Mouse (Mus musculus) forebrain, embryonic 15.5 days (tissue): ENCODE measurements at regions not wholly inside any gene's neighbourhood (a gene's known extent, or its start where the extent isn't known, plus 50 kb on each side); places are given as distances from the start of the nearest gene placed in this dataset.

ENCODE experiments used
- ATAC-seq: fragments of 200-750 bp; cut with Nextera tagmentation; replicated peaks from 2 replicates; pipeline ENCODE4 v1.8.0; 2017; ENCODE audit warnings: mild to moderate bottlenecking, moderate TSS enrichment, moderate library complexity
- H3K27ac ChIP-seq: fragments of 300-500 bp; sonication (generic); replicated peaks from 2 replicates; pipeline ENCODE4 v1.5.1; 2015; ENCODE audit warnings: mild to moderate bottlenecking, inconsistent platforms
- H3K27me3 ChIP-seq: fragments of 300-500 bp; sonication (generic); 2 replicates; pipeline ENCODE4 v1.6.1; 2015; ENCODE audit warnings: inconsistent platforms
- H3K36me3 ChIP-seq: fragments of 300-500 bp; sonication (generic); 2 replicates; pipeline ENCODE4 v1.6.1; 2015; ENCODE audit warnings: mild to moderate bottlenecking, inconsistent platforms
- H3K4me1 ChIP-seq: fragments of 300-500 bp; sonication (generic); 2 replicates; pipeline ENCODE4 v1.6.1; 2015; ENCODE audit warnings: inconsistent platforms
- H3K4me2 ChIP-seq: fragments of 300-500 bp; sonication (generic); replicated peaks from 2 replicates; pipeline ENCODE4 v1.6.1; 2015; ENCODE audit warnings: mild to moderate bottlenecking, inconsistent platforms
- H3K4me3 ChIP-seq: fragments of 300-500 bp; sonication (generic); 2 replicates; pipeline ENCODE4 v1.5.1; 2015; ENCODE audit warnings: mild to moderate bottlenecking, inconsistent platforms
- H3K9ac ChIP-seq: fragments of 300-500 bp; sonication (generic); replicated peaks from 2 replicates; pipeline ENCODE4 v1.6.1; 2015; ENCODE audit warnings: mild to moderate bottlenecking, inconsistent platforms
- H3K9me3 ChIP-seq: fragments of 300-500 bp; sonication (generic); 2 replicates; pipeline ENCODE4 v1.6.1; 2016; ENCODE audit warnings: inconsistent platforms
- WGBS: fragments of 180-500 bp; shearing (Covaris S2); methylation state at CpG from one replicate; pipeline ENCODE4 v1.1.7; 2015; ENCODE audit warnings: mixed read lengths; 5-methylcytosine and 5-hydroxymethylcytosine counted together

- Histone ChIP-seq H3K27ac (no peak overlapping the region), H3K4me2 (no peak overlapping the region), H3K4me3 (no peak overlapping the region), H3K27me3 (no peaks in the 10 kb centered on the region), H3K36me3 (no peaks in the 10 kb centered on the region), H3K4me1 (no peaks in the 10 kb centered on the region), H3K9ac (no peak overlapping the region), H3K9me3 (no peaks in the 10 kb centered on the region)
- ATAC-seq: no peak
- 81% methylated on average over 2 of the region's 2 CpGs for WGBS
These were observed 1786.1 kb downstream of the 9330182O14Rik start for GRCm38 (mm10) chr15:41920270-41920669.

DNA sequence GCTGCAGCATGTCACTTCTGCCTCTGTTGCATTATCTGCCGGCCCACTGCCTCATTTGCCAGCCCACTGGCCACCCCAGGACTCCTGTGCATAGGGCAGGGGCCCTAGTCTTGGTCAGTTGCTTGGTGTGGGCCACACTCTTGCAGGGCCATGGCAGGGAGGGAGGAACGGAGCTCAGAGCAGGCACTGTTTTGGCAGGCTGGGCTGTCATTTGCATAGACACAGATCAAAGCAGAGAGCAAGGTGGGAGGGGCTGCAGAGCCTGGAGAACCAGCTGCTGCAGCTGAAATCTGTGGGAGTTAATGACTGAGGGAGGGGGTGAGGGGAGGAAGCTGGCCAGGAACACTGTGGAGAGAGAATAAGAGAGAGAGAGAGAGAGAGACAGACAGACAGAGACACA is 1802.5 kb downstream of the 9330182O14Rik start:
- peak; percentile 57 for ATAC-seq
- no peak overlapping the region for H3K4me3 ChIP-seq
- no peak overlapping the region for H3K4me2 ChIP-seq
- no peaks in the 10 kb centered on the region for H3K9me3 ChIP-seq
- H3K27me3 ChIP-seq: no peaks in the 10 kb centered on the region
- H3K36me3 ChIP-seq: no peaks in the 10 kb centered on the region
- H3K4me1 ChIP-seq: no peaks in the 10 kb centered on the region
- no peak overlapping the region for H3K9ac ChIP-seq
- 35% methylated on average over 2 of the region's 2 CpGs for WGBS
- no peak overlapping the region for H3K27ac ChIP-seq

GRCm38 (mm10) chr15:41945226-41945625 is 1811.1 kb downstream of the 9330182O14Rik start:
- Histone ChIP-seq H3K9ac (no peak overlapping the region), H3K9me3 (no peaks in the 10 kb centered on the region), H3K4me1 (no peaks in the 10 kb centered on the region), H3K36me3 (no peaks in the 10 kb centered on the region), H3K4me3 (no peak overlapping the region), H3K27ac (no peak overlapping the region), H3K4me2 (no peak overlapping the region), H3K27me3 (no peaks in the 10 kb centered on the region)
- WGBS: 84% methylated on average over 2 of the region's 2 CpGs
- ATAC-seq: no peak

DNA sequence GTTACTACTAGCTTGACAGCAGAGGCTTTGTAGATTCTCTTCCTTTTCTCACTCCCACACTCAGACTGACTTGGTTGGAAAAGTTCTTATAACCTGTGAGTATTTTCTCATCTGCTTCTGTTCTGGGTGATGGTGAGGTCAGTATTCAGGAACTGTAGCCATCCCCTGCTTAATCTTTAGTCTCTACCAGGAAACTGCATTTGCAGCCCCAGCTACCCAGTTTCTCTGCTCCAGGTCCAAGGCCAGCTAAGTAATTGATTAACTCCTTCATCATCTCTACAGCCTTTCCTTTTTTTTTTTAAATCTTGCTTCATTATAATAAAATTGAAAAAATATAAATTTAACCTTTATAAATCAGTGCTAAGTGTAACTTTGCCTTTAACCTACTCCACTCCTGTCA is 1813.7 kb downstream of the 9330182O14Rik start:
- Histone ChIP-seq H3K27ac (no peak overlapping the region), H3K27me3 (no peaks in the 10 kb centered on the region), H3K4me2 (no peak overlapping the region), H3K9me3 (no peaks in the 10 kb centered on the region), H3K4me1 (no peaks in the 10 kb centered on the region), H3K9ac (no peak overlapping the region), H3K4me3 (no peak overlapping the region), H3K36me3 (no peaks in the 10 kb centered on the region)
- ATAC-seq: no peak

DNA sequence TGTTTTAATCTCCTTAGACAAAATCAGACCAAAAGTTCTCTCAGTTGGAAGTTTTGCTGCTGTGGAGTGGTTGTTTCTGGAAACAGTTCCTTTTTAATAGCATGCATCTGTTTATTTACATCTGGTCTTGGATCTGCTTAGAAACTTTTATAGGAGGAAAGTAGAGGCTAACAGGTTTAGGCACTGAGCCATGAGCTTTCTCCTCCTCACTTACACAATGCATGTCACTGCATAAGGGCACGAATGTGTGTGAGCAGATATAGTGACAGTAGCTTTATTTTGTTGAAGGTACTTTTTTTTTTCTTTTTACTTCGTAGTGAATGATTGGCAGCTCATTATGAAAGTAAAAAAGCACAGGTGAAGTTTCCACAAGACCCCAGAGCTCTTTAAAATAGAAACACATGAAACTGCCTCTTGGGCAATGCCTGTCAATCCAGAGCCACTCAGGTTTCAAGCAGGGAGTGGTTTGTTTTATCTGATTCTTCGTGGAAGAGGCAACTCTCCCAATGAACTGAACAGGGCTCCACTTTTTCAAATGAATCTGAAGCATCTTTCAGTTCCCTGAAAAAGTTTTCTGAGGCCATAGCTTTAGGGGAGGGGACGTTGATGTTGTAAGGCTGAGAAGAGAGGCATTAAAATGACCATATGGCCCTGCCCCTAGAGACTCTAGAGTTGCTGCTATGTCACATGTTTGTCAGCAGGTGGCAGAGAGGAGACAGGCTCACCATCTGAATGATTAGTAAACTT is 1814.4 kb downstream of the 9330182O14Rik start:
- Histone ChIP-seq H3K9me3 (no peaks in the 10 kb centered on the region), H3K4me1 (no peaks in the 10 kb centered on the region), H3K4me2 (no peak overlapping the region), H3K4me3 (no peak overlapping the region), H3K27me3 (no peaks in the 10 kb centered on the region), H3K9ac (no peak overlapping the region), H3K27ac (no peak overlapping the region), H3K36me3 (no peaks in the 10 kb centered on the region)
- ATAC-seq: peak; percentile 67; the same call in 1 of the 2 replicates
- WGBS: 40% methylated on average over 4 of the region's 4 CpGs

DNA sequence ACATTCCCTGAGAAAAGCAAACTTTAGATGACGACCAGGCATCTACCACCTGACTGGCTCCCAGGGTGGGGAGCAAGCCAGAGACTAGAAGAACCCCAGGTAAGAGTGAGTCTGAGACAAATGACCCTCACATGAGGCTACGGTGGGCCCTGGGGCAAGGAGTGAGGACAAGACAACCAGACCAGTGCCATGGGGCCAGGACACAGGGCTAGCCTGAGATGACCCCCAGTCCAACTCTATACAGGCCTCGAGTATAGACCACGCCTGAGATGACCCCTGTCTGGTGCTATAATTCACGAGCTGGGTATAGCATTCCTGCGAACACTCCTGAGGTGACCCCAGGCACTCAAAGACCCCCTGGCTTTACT is 1814.9 kb downstream of the 9330182O14Rik start:
- Histone ChIP-seq H3K27ac (no peak overlapping the region), H3K9me3 (no peaks in the 10 kb centered on the region), H3K4me2 (no peak overlapping the region), H3K4me3 (no peak overlapping the region), H3K27me3 (no peaks in the 10 kb centered on the region), H3K36me3 (no peaks in the 10 kb centered on the region), H3K4me1 (no peaks in the 10 kb centered on the region), H3K9ac (no peak overlapping the region)
- ATAC-seq: peak; percentile 41; the same call in 1 of the 2 replicates
- WGBS: 65% methylated on average over 6 of the region's 6 CpGs

DNA sequence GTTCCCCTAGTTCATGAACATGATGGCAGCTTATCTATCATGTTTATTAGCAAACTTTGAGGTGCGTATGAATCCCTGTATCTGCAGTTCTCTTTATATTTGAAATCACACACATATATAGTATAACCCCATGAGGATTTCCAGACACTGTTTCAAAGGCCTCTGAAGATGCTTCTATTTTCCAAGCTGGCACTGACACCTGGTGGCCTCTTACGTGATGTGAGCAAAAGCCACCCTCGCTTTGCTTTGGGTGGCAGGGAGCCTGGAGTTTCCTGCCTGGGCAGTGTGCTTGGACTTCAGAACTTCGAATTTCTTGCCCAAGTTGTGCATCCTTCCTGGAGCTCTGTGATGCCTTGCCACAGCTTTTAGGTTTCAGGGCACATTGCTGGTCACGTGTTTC is 1817.1 kb downstream of the 9330182O14Rik start:
- no peak overlapping the region for H3K27ac ChIP-seq
- H3K4me2 ChIP-seq: no peak overlapping the region
- no peaks in the 10 kb centered on the region for H3K36me3 ChIP-seq
- no peak overlapping the region for H3K9ac ChIP-seq
- no peaks in the 10 kb centered on the region for H3K9me3 ChIP-seq
- H3K4me1 ChIP-seq: no peaks in the 10 kb centered on the region
- 83% methylated on average over 5 of the region's 5 CpGs for WGBS
- no peaks in the 10 kb centered on the region for H3K27me3 ChIP-seq
- no peak for ATAC-seq
- H3K4me3 ChIP-seq: no peak overlapping the region

DNA sequence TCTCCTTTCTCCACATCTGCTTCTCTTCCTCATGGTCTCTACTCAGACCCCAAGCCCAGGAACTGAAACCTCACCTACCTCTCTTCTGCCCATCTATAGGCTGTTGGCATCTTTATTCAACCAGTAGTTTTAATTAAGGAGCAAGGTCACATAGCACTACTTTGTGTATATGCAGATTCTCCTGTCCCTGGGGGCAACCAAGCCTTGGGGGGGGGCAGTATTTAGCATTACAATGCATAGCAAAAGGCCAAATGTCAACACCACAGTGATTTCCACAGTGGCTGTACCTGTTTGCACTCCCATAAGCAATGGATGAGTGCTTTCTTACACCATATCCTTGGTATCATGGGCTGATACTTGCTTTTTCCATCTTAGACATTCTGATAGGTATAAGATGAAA is 1826.4 kb downstream of the 9330182O14Rik start:
- no peak overlapping the region for H3K4me2 ChIP-seq
- no peak for ATAC-seq
- H3K4me3 ChIP-seq: no peak overlapping the region
- no peaks in the 10 kb centered on the region for H3K4me1 ChIP-seq
- no peaks in the 10 kb centered on the region for H3K27me3 ChIP-seq
- H3K27ac ChIP-seq: no peak overlapping the region
- no peaks in the 10 kb centered on the region for H3K36me3 ChIP-seq
- H3K9me3 ChIP-seq: no peaks in the 10 kb centered on the region
- no peak overlapping the region for H3K9ac ChIP-seq

DNA sequence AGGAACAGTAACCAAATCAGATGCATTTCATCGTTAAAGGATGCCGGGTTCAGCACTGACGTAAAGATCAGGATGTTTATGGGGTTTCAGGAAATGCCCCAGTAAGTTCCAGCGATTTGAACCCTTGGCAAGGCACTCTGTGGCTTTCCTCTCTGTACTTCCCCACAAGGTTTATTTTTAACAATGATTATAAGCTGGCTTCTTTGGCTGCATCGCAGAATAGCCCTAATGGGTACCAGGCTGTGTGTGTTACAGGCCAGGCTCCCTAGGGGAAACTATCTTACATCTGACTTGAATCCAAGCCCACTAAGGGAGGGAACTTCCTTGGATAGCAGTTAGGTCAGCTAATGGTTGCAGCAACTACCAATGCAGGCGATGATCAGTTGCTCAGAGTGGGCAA is 1836.7 kb downstream of the 9330182O14Rik start:
- Histone ChIP-seq H3K9ac (no peak overlapping the region), H3K36me3 (no peaks in the 10 kb centered on the region), H3K4me1 (no peaks in the 10 kb centered on the region), H3K4me2 (no peak overlapping the region), H3K27me3 (no peaks in the 10 kb centered on the region), H3K27ac (no peak overlapping the region), H3K4me3 (no peak overlapping the region), H3K9me3 (no peaks in the 10 kb centered on the region)
- no peak for ATAC-seq
- WGBS: 92% methylated on average over 6 of the region's 6 CpGs

GRCm38 (mm10) chr15:41973263-41973662 is 1839.1 kb downstream of the 9330182O14Rik start:
- ATAC-seq: peak; percentile 83
- no peak overlapping the region for H3K9ac ChIP-seq
- WGBS: 3% methylated on average over 8 of the region's 8 CpGs
- no peaks in the 10 kb centered on the region for H3K27me3 ChIP-seq
- no peak overlapping the region for H3K27ac ChIP-seq
- no peak overlapping the region for H3K4me2 ChIP-seq
- H3K4me1 ChIP-seq: no peaks in the 10 kb centered on the region
- no peaks in the 10 kb centered on the region for H3K9me3 ChIP-seq
- H3K36me3 ChIP-seq: no peaks in the 10 kb centered on the region
- no peak overlapping the region for H3K4me3 ChIP-seq

DNA sequence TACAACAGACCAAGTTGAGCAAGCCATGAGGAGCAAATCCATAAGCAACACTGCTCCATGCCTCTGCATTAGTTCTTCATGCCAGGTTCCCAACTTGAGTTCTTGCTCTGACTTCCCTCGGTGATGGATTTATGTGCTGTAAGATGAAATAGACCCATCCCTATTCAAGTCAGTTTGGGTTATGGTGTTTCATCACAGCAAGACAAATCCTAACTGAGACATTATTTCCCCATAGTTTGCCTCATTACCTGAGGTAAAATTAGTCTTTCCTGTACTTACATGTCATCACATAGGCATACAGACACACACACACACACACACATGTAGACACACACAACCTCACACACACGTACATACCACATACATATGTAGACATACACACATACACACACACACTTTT is 1843.0 kb downstream of the 9330182O14Rik start:
- 85% methylated on average over 2 of the region's 2 CpGs for WGBS

DNA sequence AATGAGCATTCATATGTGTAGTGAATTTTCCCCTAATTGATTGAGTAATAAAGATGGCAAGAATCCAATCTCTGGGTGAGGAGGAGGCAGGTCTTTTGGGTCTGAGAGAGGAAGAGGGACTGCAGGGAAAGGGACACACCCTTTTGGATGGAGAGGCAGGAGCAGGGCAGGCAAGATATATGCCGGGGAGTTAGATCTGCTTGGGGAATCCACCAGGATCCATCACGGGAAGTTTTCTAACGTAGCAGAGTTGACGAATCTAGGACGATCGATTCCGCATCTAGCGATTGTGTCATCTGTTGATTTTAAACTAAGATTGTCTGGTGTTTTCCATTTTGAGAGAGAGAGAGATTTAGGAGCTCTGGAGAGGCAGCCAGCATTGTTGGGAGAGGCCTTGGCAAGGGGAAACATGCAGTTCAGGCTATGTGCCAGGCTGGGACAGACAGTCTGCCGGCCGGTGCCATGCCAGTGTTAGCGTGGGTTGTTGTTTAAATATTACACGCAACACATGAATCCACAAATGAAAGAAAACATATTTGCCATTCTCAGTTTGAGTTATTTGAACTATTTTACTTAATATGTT is 1843.6 kb downstream of the 9330182O14Rik start:
- peak; percentile 59; the same call in 1 of the 2 replicates for ATAC-seq
- 65% methylated on average over 12 of the region's 12 CpGs for WGBS
- Histone ChIP-seq H3K36me3 (no peaks in the 10 kb centered on the region), H3K4me3 (no peak overlapping the region), H3K9ac (no peak overlapping the region), H3K9me3 (no peaks in the 10 kb centered on the region), H3K27me3 (no peaks in the 10 kb centered on the region), H3K4me2 (no peak overlapping the region), H3K4me1 (no peaks in the 10 kb centered on the region), H3K27ac (no peak overlapping the region)

More for the DNA sequence above, 1843.0 kb downstream of the 9330182O14Rik start:
- no peak; the same call in 1 of the 2 replicates for ATAC-seq
- Histone ChIP-seq H3K4me2 (no peak overlapping the region), H3K36me3 (no peaks in the 10 kb centered on the region), H3K4me1 (no peaks in the 10 kb centered on the region), H3K27me3 (no peaks in the 10 kb centered on the region), H3K9ac (no peak overlapping the region), H3K9me3 (no peaks in the 10 kb centered on the region), H3K27ac (no peak overlapping the region), H3K4me3 (no peak overlapping the region)

GRCm38 (mm10) chr15:41983261-41983660 is 1849.1 kb downstream of the 9330182O14Rik start:
- no peaks in the 10 kb centered on the region for H3K27me3 ChIP-seq
- no peak overlapping the region for H3K4me2 ChIP-seq
- WGBS: 91% methylated on average over 6 of the region's 6 CpGs
- ATAC-seq: no peak
- no peaks in the 10 kb centered on the region for H3K9me3 ChIP-seq
- H3K27ac ChIP-seq: no peak overlapping the region
- H3K36me3 ChIP-seq: no peaks in the 10 kb centered on the region
- H3K4me3 ChIP-seq: no peak overlapping the region
- no peak overlapping the region for H3K9ac ChIP-seq
- no peaks in the 10 kb centered on the region for H3K4me1 ChIP-seq
